Mouse (Mus musculus) heart, adult 2 months (tissue): ENCODE data around the gene Exoc4.

ENCODE experiments used
- CTCF ChIP-seq: fragments of 200-600 bp; IDR thresholded peaks from 2 replicates; pipeline ENCODE4 v1.8.1; 2022; ENCODE audit warnings: antibody characterized with exemption, mild to moderate bottlenecking, moderate library complexity
- EP300 ChIP-seq: fragments of 200-500 bp; IDR thresholded peaks from 2 replicates; pipeline ENCODE4 v1.6.1; 2011; ENCODE audit warnings: low read depth, low read length, control low read depth; ENCODE audit not compliant: insufficient read depth
- POLR2A ChIP-seq: fragments of 200-500 bp; IDR thresholded peaks from 2 replicates; pipeline ENCODE4 v1.6.1; 2011; ENCODE audit warnings: mild to moderate bottlenecking, low read depth, low read length, control low read depth; ENCODE audit not compliant: insufficient read depth

GRCm38 (mm10) chr6:33958281-33958680 lies 709.4 kb downstream of the Exoc4 start:
- no peak for TF ChIP-seq POLR2A
- TF ChIP-seq CTCF = no peak
- TF ChIP-seq EP300 = no peak
